Mouse (Mus musculus) embryonic facial prominence, embryonic 10.5 days (tissue): ENCODE results near the gene Zfp69. TPM values are rescaled to one million over a fixed set of nuclear protein-coding genes. Genes with fewer than 3 reads are reported as not detected.

Source experiments
- DNase-seq: peaks from one replicate; pipeline ENCODE4 v3.0.0-alpha.2; 2017; ENCODE audit warnings: low spot score
- H3K27ac ChIP-seq: fragments of 300-500 bp; sonication (generic); replicated peaks from 2 replicates; pipeline ENCODE4 v1.5.1; 2016; ENCODE audit warnings: mild to moderate bottlenecking
- H3K27me3 ChIP-seq: fragments of 300-500 bp; sonication (generic); replicated peaks from 2 replicates; pipeline ENCODE4 v1.6.1; 2016; ENCODE audit warnings: low read depth, mild to moderate bottlenecking; ENCODE audit not compliant: poor library complexity, severe bottlenecking
- H3K36me3 ChIP-seq: fragments of 300-500 bp; sonication (generic); replicated peaks from 2 replicates; pipeline ENCODE4 v1.6.1; 2016; ENCODE audit warnings: mild to moderate bottlenecking, moderate library complexity
- H3K4me1 ChIP-seq: fragments of 300-500 bp; sonication (generic); 2 replicates; pipeline ENCODE4 v1.6.1; 2016
- H3K4me3 ChIP-seq: fragments of 300-500 bp; sonication (generic); 2 replicates; pipeline ENCODE4 v1.5.1; 2016; ENCODE audit warnings: mild to moderate bottlenecking, moderate library complexity
- H3K9me3 ChIP-seq: fragments of 300-500 bp; sonication (generic); 2 replicates; pipeline ENCODE4 v1.6.1; 2016; ENCODE audit warnings: mild to moderate bottlenecking
- WGBS: fragments of 180-500 bp; shearing (Covaris S2); methylation state at CpG from one replicate; pipeline ENCODE4 v1.1.7; 2016; 5-methylcytosine and 5-hydroxymethylcytosine counted together
- polyA plus RNA-seq: library from polyadenylated mRNA; unstranded; fragments of >200 nt; fragmentation: Nextera tagmentation; extraction: Ambion mirVana; gene quantifications from 2 replicates; pipeline ENCODE4 v1.2.1, GENCODE M21; 2016

Zfp69 gene
- polyA plus RNA-seq, 1 experiment from 2014 or later, result 11.8 TPM

DNA sequence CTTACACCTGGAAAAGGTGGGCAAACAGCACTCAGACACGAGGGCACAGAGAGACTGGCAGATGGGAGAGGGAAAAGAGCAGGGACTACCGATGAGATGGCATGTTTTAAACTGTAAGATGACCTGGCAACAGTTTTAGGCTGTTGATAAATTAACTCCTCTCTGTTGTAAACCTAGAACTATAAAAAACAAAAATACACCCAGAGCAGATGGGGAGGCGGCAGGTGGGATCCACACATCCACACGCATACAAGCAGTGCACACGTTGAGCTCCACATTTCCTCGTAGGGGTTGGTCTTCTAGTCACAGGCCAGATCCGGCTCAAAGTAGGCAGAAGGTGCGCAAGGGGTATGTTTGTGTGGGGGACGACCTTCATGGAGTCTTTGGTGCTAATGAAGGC lies 17.0 kb upstream of the Zfp69 start:
- Histone ChIP-seq H3K27ac (no peak overlapping the region), H3K4me1 (no peaks in the 10 kb centered on the region), H3K9me3 (no peaks in the 10 kb centered on the region), H3K27me3 (no peaks in the 10 kb centered on the region), H3K4me3 (no peak overlapping the region), H3K36me3 (peaks cover 46% of the 10 kb centered on the region)
- no peak for DNase-seq
- WGBS, result 93% methylated on average over 9 of the region's 9 CpGs

DNA sequence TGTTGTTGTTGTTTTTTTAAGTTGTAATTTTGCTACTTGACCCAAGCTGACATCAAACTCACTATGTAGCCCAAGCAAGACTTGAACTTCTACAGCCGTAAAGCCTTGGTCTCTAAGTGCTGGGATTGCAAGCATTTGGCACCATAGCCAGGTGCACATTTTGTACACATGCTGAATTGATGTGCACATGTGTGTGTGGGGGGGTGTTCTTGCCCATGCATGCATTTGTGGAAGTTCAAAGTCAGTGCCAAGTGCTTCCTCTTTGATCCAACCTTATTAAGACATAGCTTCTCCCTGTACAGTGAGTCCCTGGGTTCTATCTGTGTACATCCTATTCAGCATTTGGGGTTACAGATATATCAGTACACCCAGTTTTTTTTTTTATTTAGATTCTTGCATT lies 4.1 kb upstream of the Zfp69 start:
- Histone ChIP-seq H3K27ac (no peak overlapping the region), H3K27me3 (no peaks in the 10 kb centered on the region), H3K4me3 (no peak overlapping the region), H3K4me1 (peaks cover 4% of the 10 kb centered on the region), H3K36me3 (no peaks in the 10 kb centered on the region), H3K9me3 (no peaks in the 10 kb centered on the region)
- WGBS, result 93% methylated on average over 1 of the region's 1 CpGs
- DNase-seq, result no peak

DNA sequence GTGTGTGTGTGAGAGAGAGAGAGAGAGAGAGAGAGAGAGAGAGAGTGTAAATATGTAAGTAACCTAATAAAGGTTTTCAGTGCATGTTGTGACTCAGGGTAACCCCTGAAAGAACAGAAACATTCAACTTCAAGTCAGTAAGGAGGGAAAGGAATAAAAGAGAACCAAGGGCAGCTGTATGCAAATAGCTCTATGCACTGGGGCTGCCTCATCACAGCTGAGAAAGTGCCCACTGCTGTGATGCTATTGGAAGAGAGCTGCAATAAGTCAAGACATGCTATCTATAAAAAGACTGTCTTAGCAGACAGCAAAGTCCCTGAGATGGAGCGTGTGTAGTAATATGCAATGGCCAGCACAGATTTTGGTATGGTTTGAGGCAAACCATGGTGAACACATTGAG lies 2.2 kb upstream of the Zfp69 start:
- 84% methylated on average over 1 of the region's 1 CpGs for WGBS
- Histone ChIP-seq H3K36me3 (no peaks in the 10 kb centered on the region), H3K9me3 (no peaks in the 10 kb centered on the region), H3K4me3 (no peak overlapping the region), H3K4me1 (peaks cover 11% of the 10 kb centered on the region), H3K27me3 (no peaks in the 10 kb centered on the region), H3K27ac (no peak overlapping the region)
- no peak for DNase-seq

DNA sequence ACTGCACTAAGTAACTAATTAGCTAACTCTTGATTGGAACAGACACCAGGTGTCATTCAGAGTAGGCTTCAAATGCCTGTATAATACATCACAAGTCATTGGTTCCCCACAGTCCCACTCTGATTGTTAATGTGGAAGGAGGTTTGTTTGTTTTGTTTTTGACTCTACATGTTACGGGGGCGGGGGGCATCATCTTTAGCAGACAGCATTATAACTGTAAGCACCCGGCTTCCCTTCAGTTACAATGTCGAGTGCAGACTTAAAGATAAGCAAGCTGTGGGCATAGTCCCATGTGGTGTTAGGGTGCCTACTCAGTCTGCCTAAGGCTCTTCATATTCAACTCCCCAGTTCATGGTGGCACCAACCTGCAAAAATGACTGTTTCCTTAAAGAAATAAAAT lies 1.5 kb upstream of the Zfp69 start:
- 88% methylated on average over 4 of the region's 4 CpGs for WGBS
- no peaks in the 10 kb centered on the region for H3K9me3 ChIP-seq
- no peaks in the 10 kb centered on the region for H3K27me3 ChIP-seq
- DNase-seq, result no peak
- H3K4me3 ChIP-seq, result no peak overlapping the region
- H3K4me1 ChIP-seq, result peaks cover 12% of the 10 kb centered on the region
- no peaks in the 10 kb centered on the region for H3K36me3 ChIP-seq
- no peak overlapping the region for H3K27ac ChIP-seq

DNA sequence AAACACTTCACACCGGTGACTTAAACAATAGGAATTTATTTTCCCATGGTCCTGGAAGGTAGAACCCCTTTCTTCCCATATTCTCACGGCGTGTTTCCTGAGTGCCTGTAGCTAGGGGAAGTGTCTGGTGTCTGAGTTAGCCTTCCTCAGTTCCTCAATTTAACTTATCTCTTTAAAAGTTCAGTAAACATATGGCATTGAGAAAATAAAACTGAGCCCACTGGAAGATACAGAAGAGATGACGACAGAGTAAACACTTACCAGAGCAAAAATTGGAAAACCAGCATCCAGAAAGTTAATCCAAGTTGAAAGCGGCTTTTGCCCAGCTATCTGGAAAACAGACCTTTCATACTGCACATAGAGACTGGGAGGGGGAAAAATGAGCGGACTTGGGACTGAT lies 664 bp upstream of the Zfp69 start:
- 55% methylated on average over 6 of the region's 6 CpGs for WGBS
- DNase-seq, result no peak

DNA sequence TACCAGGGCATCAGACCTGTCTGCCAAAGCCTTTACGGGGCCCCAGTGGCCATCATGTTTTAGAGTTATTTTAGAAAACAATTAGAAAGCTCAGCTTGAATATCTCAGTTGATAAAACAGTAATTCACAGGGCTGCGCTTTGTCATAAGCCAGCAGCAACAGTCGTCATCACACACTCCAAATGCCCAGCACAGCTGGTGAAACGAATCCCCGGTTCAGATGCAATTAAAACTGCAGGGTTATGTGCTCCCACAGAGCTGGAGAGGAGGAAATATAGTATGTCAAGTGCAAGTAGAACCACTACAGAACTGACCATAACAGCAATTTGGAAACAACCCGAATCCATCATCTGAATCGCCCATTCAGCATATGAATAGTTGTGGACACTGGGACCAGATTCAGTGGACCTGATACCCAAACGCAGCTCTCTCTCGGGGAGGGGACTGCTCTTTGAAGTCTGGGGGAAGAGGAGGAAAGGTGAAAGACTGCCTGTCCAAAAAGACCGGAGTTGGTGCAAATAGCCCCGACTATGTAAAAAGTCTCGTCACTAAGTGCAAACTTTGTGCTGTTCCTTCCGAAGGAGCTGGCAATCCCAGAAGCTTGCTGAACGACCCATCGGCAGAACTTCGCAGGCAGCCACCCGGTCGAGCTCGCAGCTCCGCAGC lies 604 bp downstream of the Zfp69 start:
- Histone ChIP-seq H3K4me1 (peaks cover 12% of the 10 kb centered on the region), H3K36me3 (peaks cover 17% of the 10 kb centered on the region), H3K27me3 (no peaks in the 10 kb centered on the region), H3K27ac (peak overlapping the region; percentile 87), H3K9me3 (no peaks in the 10 kb centered on the region), H3K4me3 (peak overlapping the region; percentile 70)
- WGBS, result 8% methylated on average over 20 of the region's 20 CpGs
- DNase-seq, result no peak

More for the DNA sequence above, 664 bp upstream of the Zfp69 start:
- H3K9me3 ChIP-seq, result no peaks in the 10 kb centered on the region
- H3K27ac ChIP-seq, result peak overlapping the region; percentile 87
- H3K4me3 ChIP-seq, result peak overlapping the region; percentile 70
- H3K4me1 ChIP-seq, result peaks cover 12% of the 10 kb centered on the region
- H3K27me3 ChIP-seq, result no peaks in the 10 kb centered on the region
- peaks cover 4% of the 10 kb centered on the region for H3K36me3 ChIP-seq

DNA sequence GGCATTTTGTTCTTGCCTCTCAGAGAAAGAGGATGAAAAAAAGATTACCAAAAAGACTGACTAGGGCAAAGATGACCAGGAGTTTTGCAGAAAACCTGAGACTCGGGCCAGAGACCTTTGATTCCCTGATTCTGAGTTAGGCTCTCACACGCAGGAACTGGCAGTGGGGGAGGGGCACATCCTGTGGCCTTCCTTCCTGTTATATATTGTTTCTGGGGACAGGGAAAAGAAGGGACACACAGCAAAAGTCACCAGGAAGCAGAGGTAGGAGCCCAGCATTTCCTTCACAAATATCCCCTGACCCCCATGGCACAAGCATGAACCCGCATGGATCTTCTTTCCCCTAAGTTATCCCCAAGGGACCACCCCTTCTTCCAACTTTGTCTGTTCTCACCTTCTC lies 2.6 kb downstream of the Zfp69 start:
- peak; percentile 29 for DNase-seq
- Histone ChIP-seq H3K9me3 (no peaks in the 10 kb centered on the region), H3K27ac (no peak overlapping the region), H3K27me3 (no peaks in the 10 kb centered on the region), H3K4me3 (no peak overlapping the region), H3K36me3 (peaks cover 36% of the 10 kb centered on the region), H3K4me1 (peaks cover 12% of the 10 kb centered on the region)
- 59% methylated on average over 3 of the region's 3 CpGs for WGBS

DNA sequence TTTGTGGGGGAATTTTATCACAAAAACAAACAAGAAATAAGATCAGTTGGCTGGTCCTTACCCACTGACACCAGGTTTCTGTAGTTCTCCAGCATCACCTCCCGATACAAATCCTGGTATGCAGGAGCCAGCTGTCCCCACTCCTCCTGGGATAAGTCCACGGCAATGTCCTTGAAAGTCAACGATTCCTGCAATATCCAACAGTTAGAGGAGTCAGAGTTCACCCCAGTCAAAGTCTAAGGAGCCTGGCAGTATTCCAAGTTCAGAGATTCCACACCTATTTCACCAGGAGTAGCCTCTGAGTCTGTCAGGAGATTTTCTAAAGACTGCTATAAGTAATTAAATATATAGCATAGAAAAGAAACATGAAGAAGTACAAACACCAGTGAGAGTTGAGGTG lies 16.5 kb downstream of the Zfp69 start:
- peaks cover 28% of the 10 kb centered on the region for H3K36me3 ChIP-seq

DNA sequence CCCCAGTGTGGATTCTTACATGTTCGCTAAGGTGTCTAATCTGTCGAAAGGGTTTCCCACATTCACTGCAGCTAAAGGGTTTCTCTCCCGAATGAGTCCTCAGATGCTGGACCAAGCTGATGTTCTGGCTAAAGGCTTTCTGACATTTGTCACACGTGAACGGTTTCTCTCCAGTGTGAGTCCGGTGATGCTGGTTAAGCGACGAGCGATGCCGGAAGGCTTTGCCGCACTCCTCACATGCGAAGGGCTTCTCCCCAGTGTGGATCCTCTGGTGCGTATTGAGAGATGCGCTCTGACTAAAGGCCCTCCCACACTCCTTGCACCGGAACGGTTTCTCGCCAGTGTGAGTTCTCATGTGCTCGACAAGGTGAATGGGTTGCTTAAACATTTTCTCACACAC lies 20.8 kb downstream of the Zfp69 start:
- 96% methylated on average over 18 of the region's 18 CpGs for WGBS
- Histone ChIP-seq H3K4me3 (no peak overlapping the region), H3K4me1 (no peaks in the 10 kb centered on the region), H3K27me3 (no peaks in the 10 kb centered on the region), H3K36me3 (peaks cover 28% of the 10 kb centered on the region), H3K9me3 (peaks cover 9% of the 10 kb centered on the region; the same call in 1 of the 2 replicates), H3K27ac (no peak overlapping the region)
- no peak for DNase-seq

More for the DNA sequence above, 16.5 kb downstream of the Zfp69 start:
- Histone ChIP-seq H3K4me3 (no peak overlapping the region), H3K4me1 (no peaks in the 10 kb centered on the region), H3K9me3 (peaks cover 9% of the 10 kb centered on the region; the same call in 1 of the 2 replicates), H3K27me3 (no peaks in the 10 kb centered on the region), H3K27ac (no peak overlapping the region)
- WGBS, result 90% methylated on average over 3 of the region's 3 CpGs
- no peak for DNase-seq

DNA sequence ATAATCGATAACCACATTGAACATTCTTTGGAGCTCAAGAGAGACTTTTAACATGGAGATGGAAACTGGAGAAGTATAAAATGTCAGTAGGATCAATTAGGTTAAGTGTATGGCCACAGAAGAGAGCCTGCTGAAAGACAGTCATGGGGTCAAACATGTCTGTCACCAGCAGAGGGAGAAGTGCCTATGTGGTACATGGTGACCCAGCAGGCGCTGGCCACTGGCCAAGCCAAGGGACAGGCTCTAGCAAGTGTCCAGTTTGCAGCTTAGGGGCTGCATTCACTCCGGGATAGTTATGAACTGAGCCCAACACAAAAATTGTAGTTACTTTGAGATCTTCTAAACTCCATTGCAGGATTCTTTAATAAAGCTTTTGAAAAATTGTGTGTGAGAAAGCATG lies 22.8 kb downstream of the Zfp69 start:
- peaks cover 9% of the 10 kb centered on the region; the same call in 1 of the 2 replicates for H3K9me3 ChIP-seq
- no peak overlapping the region for H3K27ac ChIP-seq
- H3K36me3 ChIP-seq, result peaks cover 14% of the 10 kb centered on the region
- no peak overlapping the region for H3K4me3 ChIP-seq
- no peaks in the 10 kb centered on the region for H3K27me3 ChIP-seq
- DNase-seq, result no peak
- WGBS, result 89% methylated on average over 3 of the region's 3 CpGs
- H3K4me1 ChIP-seq, result peaks cover 12% of the 10 kb centered on the region; the same call in 1 of the 2 replicates

DNA sequence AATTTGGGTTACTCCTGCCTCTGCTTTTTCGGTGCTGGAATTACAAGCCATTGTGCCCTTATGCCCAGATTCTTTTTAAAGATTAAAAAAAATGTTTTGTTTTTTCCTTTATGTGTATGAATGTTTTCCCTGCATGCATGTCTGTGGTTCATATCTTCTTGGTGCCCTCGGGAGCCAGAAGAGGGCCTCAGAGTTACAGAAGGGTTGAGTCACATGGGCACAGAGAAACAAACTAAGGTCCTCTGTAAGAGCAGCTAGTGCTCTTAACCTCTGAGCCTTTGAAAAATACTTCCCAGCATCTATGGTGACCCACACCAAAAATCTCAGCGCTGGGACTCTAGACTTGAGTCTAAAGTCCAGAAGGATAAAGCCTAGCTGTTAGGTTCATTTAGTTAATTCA lies 26.1 kb downstream of the Zfp69 start:
- Histone ChIP-seq H3K27me3 (no peaks in the 10 kb centered on the region), H3K36me3 (peaks cover 34% of the 10 kb centered on the region), H3K4me3 (peak overlapping the region; percentile 77), H3K27ac (peak overlapping the region; percentile 91), H3K9me3 (peaks cover 14% of the 10 kb centered on the region; the same call in 1 of the 2 replicates), H3K4me1 (peaks cover 12% of the 10 kb centered on the region; the same call in 1 of the 2 replicates)
- 25% methylated on average over 3 of the region's 3 CpGs for WGBS
- DNase-seq, result no peak

DNA sequence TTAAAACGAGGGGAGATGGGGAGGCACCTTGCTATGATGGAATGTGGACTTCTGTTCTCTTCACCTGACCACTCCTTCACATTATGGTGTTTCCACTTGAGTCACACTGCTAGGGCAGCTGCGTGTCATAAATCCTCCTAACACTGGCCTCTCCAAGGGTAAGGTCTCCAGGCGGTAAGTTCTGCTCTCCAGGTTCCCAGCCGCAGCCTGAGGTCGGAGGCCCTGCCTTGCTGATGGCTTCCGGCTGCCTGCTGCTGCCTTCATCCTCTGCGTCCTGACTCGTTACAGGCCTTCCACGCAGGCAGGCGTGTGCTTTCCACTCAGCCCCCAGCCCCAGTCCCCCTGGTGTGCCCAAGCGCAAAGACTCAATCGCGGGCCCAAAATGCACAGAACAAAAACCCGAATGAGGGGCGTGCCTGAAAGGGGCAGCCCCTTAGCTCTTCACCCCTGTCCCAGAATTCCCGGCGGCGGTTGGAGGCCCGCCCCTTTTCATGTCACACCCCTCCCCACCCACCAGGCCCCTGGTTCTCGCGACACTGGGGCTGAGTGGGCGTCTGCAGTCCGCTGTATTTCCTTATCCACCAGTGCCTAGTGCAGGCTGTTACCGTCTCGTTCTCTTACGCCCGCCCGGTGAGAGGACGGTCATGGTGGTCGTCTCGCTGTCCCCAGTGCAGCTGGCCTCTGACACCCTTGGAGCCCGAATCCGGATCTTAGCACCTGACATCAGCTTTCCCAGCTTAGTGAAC lies 26.8 kb downstream of the Zfp69 start, which contains the start of gene Exo5:
Gene Exo5, minus strand, starts transcription at position 464 of the 746 bp plus-strand sequence.
- no peaks in the 10 kb centered on the region for H3K27me3 ChIP-seq
- peak; percentile 96 for DNase-seq
- H3K36me3 ChIP-seq, result peaks cover 37% of the 10 kb centered on the region
- peak within 1 kb of the TSS; percentile 77 for H3K4me3 ChIP-seq
- H3K27ac ChIP-seq, result peak within 1 kb of the TSS; percentile 91
- under 1% methylated on average over 33 of the region's 33 CpGs for WGBS
- peaks cover 12% of the 10 kb centered on the region; the same call in 1 of the 2 replicates for H3K4me1 ChIP-seq
- peaks cover 14% of the 10 kb centered on the region; the same call in 1 of the 2 replicates for H3K9me3 ChIP-seq

DNA sequence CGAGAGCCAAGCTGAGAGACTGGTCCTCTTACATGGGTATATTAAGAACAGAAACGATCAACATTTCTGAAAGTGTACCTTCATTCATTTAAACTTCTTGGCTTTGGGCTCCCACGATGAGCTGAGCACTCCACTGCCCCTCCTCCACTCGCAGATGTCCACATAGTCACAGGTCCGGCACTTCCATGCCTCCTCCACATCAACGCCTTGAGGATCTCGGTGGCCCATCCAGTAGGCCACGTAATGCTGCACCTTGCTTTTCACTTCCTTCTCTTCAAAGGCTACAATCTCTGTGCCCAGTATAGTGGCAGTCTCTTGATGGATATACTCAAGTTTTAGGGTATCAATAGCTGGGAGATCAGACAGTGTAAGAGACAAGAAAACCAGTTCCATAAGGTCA lies 30.0 kb downstream of the Zfp69 start:
- Histone ChIP-seq H3K27ac (no peak overlapping the region), H3K36me3 (peaks cover 43% of the 10 kb centered on the region), H3K27me3 (no peaks in the 10 kb centered on the region), H3K9me3 (peaks cover 14% of the 10 kb centered on the region; the same call in 1 of the 2 replicates), H3K4me1 (peaks cover 12% of the 10 kb centered on the region; the same call in 1 of the 2 replicates), H3K4me3 (no peak overlapping the region)
- no peak for DNase-seq
- 96% methylated on average over 8 of the region's 8 CpGs for WGBS
